Mouse (Mus musculus): ENCODE measurements around the gene Nes.

- no peak for TF ChIP-seq FLI1 (IDR thresholded peaks at IDR 0.05; ENCODE audit: low read length)
- no peak for TF ChIP-seq GATA1 (IDR thresholded peaks at IDR 0.05; ENCODE audit: borderline replicate concordance, low read length)
Measured at GRCm38 (mm10) chr3:87998747-87999146, 27.9 kb downstream of the Nes start.

All from megakaryocyte, embryonic 14.5 days (primary cell).